Mouse (Mus musculus): ENCODE data around the gene Rbm38. TPM values are rescaled to one million over a fixed set of nuclear protein-coding genes. Genes with fewer than 3 reads are reported as not detected.

Rbm38 gene
- total and polyA plus RNA-seq, 3 experiments: 14.4 to 85.4 (median 19.4) TPM

DNA sequence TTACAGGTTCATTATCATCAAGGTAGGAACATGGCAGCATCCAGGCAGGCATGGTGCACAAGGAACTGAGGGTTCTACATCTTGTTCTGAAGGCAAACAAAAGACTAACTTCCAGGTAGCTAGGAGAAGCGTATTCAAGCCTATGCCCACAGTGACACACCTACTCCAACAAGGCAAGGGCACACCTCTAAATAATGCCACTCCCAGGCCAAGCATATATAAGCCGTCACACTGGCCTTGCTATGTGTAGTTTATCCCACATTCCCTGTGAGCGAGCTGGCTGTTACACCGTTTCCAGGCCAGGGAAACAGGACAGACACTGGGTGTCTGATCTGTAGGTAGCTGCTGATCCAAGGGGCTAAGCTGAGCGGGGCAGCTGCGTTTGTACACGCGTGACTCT, 8.9 kb upstream of the Rbm38 start:
- Histone ChIP-seq H3K4me2 (ENCODE audit: insufficient read depth, low read depth, poor library complexity, severe bottlenecking) (no peak overlapping the region), H3K4me3 (replicated peaks in 1 of 3; ENCODE audit: low read depth in 2 of 3, low read length in 2 of 3, poor library complexity in 1 of 3) (no peak overlapping the region), H3K9me3 (replicated peaks; ENCODE audit: low read length) (no peaks in the 10 kb centered on the region), H3K79me2 (replicated peaks; ENCODE audit: control insufficient read depth, extremely low read depth, insufficient read depth, poor library complexity, severe bottlenecking) (no peaks in the 10 kb centered on the region), H3K27ac (ENCODE audit: insufficient read depth, low read depth) (no peak overlapping the region), H3K4me1 (ENCODE audit: control insufficient read depth in 1 of 2, insufficient read depth in 2 of 2) (peaks cover 0 to 21% of the 10 kb centered on the region in 2 experiments; a peak in 2 of 4 replicates), H3K36me3 (replicated peaks in 1 of 2; ENCODE audit: control insufficient read depth in 1 of 2, insufficient read depth in 1 of 2, low read length in 1 of 2) (peaks cover 94 to 100% of the 10 kb centered on the region in 2 experiments), H3K27me3 (replicated peaks) (no peaks in the 10 kb centered on the region), H3K9ac (ENCODE audit: insufficient read depth, low read depth) (no peak overlapping the region)
- dilution Hi-C loops (cut with MboI; ENCODE audit: extremely low pct_ligation_motif_present, extremely low pct_unique_long_range_greater_than_20kb, low sequenced_read_pairs) (no loop called here), in situ Hi-C loops (cut with MboI; ENCODE audit: low pct_ligation_motif_present, low pct_unique_long_range_greater_than_20kb, low sequenced_read_pairs) (loop anchor here (25.0 kb wide), 1 partner anchor 151 kb away; the partner anchor contains the start of gene Pck1)
- no peak for DNase-seq (ENCODE audit: extremely low read depth)
- TF ChIP-seq MEF2A (IDR thresholded peaks at IDR 0.05; ENCODE audit: borderline replicate concordance, low read depth, low read length) (no peak), ZC3H11A (IDR thresholded peaks at IDR 0.05; ENCODE audit: low read depth, low read length) (no peak), NRF1 (IDR thresholded peaks at IDR 0.05; ENCODE audit: low read depth, low read length) (no peak), MAZ (IDR thresholded peaks at IDR 0.05; ENCODE audit: low read depth, low read length) (no peak), TCF12 (IDR thresholded peaks at IDR 0.05; ENCODE audit: low read depth, low read length) (no peak), PAX5 (IDR thresholded peaks at IDR 0.05; ENCODE audit: low read length) (no peak), KAT2A (IDR thresholded peaks at IDR 0.05; ENCODE audit: insufficient replicate concordance, low read length) (no peak), POLR2AphosphoS2 (IDR thresholded peaks at IDR 0.05; ENCODE audit: low read depth, low read length) (no peak), JUN (IDR thresholded peaks at IDR 0.05; ENCODE audit: insufficient read depth, low read depth, low read length) (no peak), ZMIZ1 (IDR thresholded peaks at IDR 0.05; ENCODE audit: low read depth, low read length) (no peak), RCOR1 (conservative IDR thresholded peaks at IDR 0.05; ENCODE audit: low read depth, low read length) (no peak), MYC (IDR thresholded peaks at IDR 0.05; ENCODE audit: low read depth, low read length) (no peak), GABPA (IDR thresholded peaks at IDR 0.05; ENCODE audit: insufficient replicate concordance, low read depth, low read length) (no peak), E2F4 (IDR thresholded peaks at IDR 0.05; ENCODE audit: insufficient replicate concordance, low read depth, low read length) (no peak), HCFC1 (IDR thresholded peaks at IDR 0.05; ENCODE audit: low read depth, low read length) (no peak), CHD2 (IDR thresholded peaks at IDR 0.05; ENCODE audit: low read length) (no peak), RAD21 (IDR thresholded peaks at IDR 0.05; ENCODE audit: low read depth, low read length) (no peak)

DNA sequence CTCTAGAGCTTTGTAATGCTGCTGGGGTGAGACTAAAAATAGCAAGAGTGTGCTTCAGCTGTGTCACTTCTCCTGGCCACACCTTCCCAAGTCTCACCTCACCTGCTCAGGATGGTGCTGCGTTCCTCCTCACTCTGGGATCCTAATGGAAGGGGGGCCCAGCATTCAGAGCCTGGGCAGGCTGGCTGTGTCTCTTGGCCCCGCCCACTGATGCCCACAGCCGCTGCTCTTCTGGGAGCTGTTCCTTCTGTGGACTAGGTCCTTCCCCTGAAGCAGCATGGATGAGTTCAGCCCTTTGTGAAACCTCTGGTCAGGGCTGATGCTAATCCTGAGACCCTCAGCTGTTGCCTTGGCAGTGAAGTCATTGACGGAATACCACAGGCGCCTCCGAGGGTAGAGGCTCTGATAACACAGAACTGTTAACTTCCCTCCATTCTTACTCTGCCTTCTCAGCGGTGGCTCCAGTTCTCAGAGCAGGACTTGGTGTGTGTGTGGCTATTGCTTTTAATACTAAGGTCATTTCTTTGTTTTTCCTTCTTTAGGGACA, 5.5 kb upstream of the Rbm38 start:
- peaks cover 60 to 69% of the 10 kb centered on the region in 2 experiments for H3K36me3 ChIP-seq (replicated peaks in 1 of 2; ENCODE audit: control insufficient read depth in 1 of 2, insufficient read depth in 1 of 2, low read length in 1 of 2)
- no peak overlapping the region for H3K9ac ChIP-seq (ENCODE audit: insufficient read depth, low read depth)
- no peak for DNase-seq (ENCODE audit: extremely low read depth)
- H3K27ac ChIP-seq (ENCODE audit: insufficient read depth, low read depth): no peak overlapping the region
- in situ Hi-C loops (cut with MboI; ENCODE audit: low pct_ligation_motif_present, low pct_unique_long_range_greater_than_20kb, low sequenced_read_pairs) (loop anchor here (5.0 to 25.0 kb wide), 2 partner anchors 67 to 147 kb away; partner anchors contain the start of gene Pck1), dilution Hi-C loops (cut with MboI; ENCODE audit: extremely low pct_ligation_motif_present, extremely low pct_unique_long_range_greater_than_20kb, low sequenced_read_pairs) (no loop called here)
- no peaks in the 10 kb centered on the region for H3K9me3 ChIP-seq (replicated peaks; ENCODE audit: low read length)
- H3K4me1 ChIP-seq (ENCODE audit: control insufficient read depth in 1 of 2, insufficient read depth in 2 of 2): peaks cover 23 to 42% of the 10 kb centered on the region in 2 experiments
- TF ChIP-seq CTCF (conservative IDR thresholded peaks at IDR 0.05 in 1 of 2, IDR thresholded peaks at IDR 0.05 in 1 of 2; ENCODE audit: low read depth in 2 of 2, low read length in 2 of 2) (no peak), TBP (conservative IDR thresholded peaks at IDR 0.05; ENCODE audit: low read depth, low read length) (no peak), MXI1 (IDR thresholded peaks at IDR 0.05; ENCODE audit: low read depth, low read length) (no peak), RCOR1 (conservative IDR thresholded peaks at IDR 0.05; ENCODE audit: low read depth, low read length) (no peak), MEF2A (IDR thresholded peaks at IDR 0.05; ENCODE audit: borderline replicate concordance, low read depth, low read length) (no peak), MAX (IDR thresholded peaks at IDR 0.05; ENCODE audit: low read length) (no peak), NRF1 (IDR thresholded peaks at IDR 0.05; ENCODE audit: low read depth, low read length) (no peak), PAX5 (IDR thresholded peaks at IDR 0.05; ENCODE audit: low read length) (no peak)
- no peak overlapping the region for H3K4me2 ChIP-seq (ENCODE audit: insufficient read depth, low read depth, poor library complexity, severe bottlenecking)
- H3K79me2 ChIP-seq (replicated peaks; ENCODE audit: control insufficient read depth, extremely low read depth, insufficient read depth, poor library complexity, severe bottlenecking): no peaks in the 10 kb centered on the region
- no peak overlapping the region for H3K4me3 ChIP-seq (replicated peaks in 1 of 3; ENCODE audit: low read depth in 2 of 3, low read length in 2 of 3, poor library complexity in 1 of 3)
- no peaks in the 10 kb centered on the region for H3K27me3 ChIP-seq (replicated peaks)
